Mouse (Mus musculus) left cerebral cortex, postnatal 25 days (tissue): ENCODE data around the gene Rpgrip1. TPM values are rescaled to one million over a fixed set of nuclear protein-coding genes. Genes with fewer than 3 reads are reported as not detected.

Source experiments
- DNase-seq, 2 experiments: peaks; one replicate each; pipeline ENCODE4 v3.0.0; 2022; ENCODE audit warnings: low spot score in 2 of 2, mixed read lengths in 1 of 2
- intact Hi-C: fragments of 180-260 bp; cut with DNase I; formaldehyde crosslinking; loops from one replicate; pipeline ENCODE4 v1.15.1; 2025
- total RNA-seq, 2 experiments: library from RNA; stranded (reverse); gene quantifications; 2 replicates each; pipeline ENCODE4 v1.2.3; 2021

Rpgrip1 gene
- total RNA-seq, 2 experiments from 2014 or later, result 2.4 to 2.8 TPM

DNA sequence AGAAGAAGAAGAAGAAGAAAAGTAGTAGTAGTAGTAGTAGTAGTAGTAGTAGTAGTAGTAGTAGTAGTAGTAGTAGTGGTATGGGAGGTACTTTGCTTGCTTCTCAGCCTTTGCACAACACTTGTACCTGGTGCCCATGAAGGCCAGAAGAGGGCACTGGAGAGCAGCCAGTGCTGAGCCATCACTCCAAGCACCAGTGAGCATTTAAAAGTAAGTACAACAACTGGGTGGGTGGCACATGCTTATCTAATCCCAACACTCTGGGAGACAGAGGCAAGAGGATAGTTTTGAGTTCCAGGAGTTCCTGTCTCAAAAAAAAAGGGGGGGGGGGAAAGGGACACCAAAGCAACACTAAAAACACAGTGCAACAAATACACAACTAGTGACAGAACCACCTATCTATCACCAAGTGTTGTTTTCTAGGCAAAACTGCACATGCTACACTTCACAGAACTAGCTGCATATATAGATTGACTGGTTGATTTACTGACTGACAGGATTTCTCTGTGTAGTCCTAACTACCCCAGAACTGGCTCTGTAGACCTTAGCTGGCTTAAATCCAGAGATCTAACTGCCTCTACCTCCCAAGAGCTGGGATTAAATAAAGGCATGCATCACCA is 80.3 kb downstream of the Rpgrip1 start:
- intact Hi-C loops, result loop anchor here (10.0 kb wide), 1 partner anchor 296 kb away; the partner anchor contains the start of gene Slc39a2
- peak in 1 of 2 experiments; percentile 10 for DNase-seq

- intact Hi-C loops, result loop anchor here (5.0 to 10.0 kb wide), 2 partner anchors 73 to 301 kb away; partner anchors contain the start of gene Slc39a2
- peak in 1 of 2 experiments; percentile 19 for DNase-seq
Observed at GRCm38 (mm10) chr14:52195691-52196090, 85.2 kb downstream of the Rpgrip1 start.

- intact Hi-C loops, result loop anchor here (1.0 to 10.0 kb wide), 3 partner anchors 62 to 302 kb away; partner anchors contain the start of gene Slc39a2
- DNase-seq, result peak; percentile 4 to 25
Observed at GRCm38 (mm10) chr14:52196230-52197155, 86.0 kb downstream of the Rpgrip1 start.

GRCm38 (mm10) chr14:52197156-52197878 is 86.8 kb downstream of the Rpgrip1 start, which contains the start of gene Supt16:
Supt16 (minus strand) TSS chr14:52197416.
- intact Hi-C loops, result loop anchor here (1.0 to 10.0 kb wide), 3 partner anchors 61 to 303 kb away; partner anchors contain the start of gene Slc39a2
- peak; percentile 77 to 82 for DNase-seq

DNA sequence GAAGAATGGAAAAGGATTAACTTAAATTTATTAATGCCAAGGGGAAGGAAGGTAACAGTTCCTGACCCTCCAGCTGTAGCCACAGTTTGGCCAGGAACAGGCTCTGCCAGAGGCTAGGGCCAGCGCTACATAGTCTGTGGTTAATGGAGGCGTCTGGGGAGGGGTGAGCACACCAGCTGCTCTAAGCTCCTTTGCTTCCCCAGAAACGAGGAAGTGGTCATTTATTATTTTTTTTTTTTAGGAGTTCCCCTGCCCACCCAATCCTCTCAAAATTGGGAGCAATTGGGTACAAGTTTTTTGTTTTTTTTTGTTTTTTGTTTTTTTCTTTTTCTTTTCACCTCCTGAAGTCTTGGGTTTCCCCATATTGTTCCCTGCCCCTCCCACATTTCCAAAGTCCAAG is 87.6 kb downstream of the Rpgrip1 start:
- no peak for DNase-seq
- intact Hi-C loops, result loop anchor here (2.0 to 10.0 kb wide), 3 partner anchors 17 to 303 kb away; partner anchors contain the start of gene Slc39a2

DNA sequence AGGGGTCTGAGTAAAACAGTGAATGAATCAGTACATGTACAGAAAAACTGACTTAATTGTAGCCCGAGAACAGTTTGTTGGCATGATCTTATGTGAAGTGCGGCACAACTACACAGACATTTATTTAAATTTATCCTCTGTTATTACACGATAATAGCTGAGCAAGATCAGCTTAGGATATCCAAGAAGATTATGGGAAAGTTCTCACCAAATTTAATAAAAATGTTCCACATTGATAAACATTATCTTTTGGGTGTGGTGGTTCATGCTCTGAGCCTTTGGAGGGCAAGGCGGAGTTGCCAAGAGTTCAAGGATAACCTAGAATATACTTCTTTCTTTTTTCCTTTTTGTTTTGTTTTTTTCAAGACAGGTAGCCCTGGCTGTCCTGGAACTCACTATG is 88.9 kb downstream of the Rpgrip1 start:
- intact Hi-C loops, result loop anchor here (2.0 to 10.0 kb wide), 3 partner anchors 15 to 305 kb away; partner anchors contain the start of gene Slc39a2
- no peak for DNase-seq

Other genes starting within 250 kb of the Rpgrip1 start
- gene Mettl17, start 225.9 kb upstream of the Rpgrip1 start, total RNA-seq, result 10 to 100 TPM; 26.0 to 33.8 TPM
- gene Slc39a2, start 217.8 kb upstream of the Rpgrip1 start, total RNA-seq, result 1 to 10 TPM; 4.8 to 6.6 TPM
- gene Ndrg2, start 196.5 kb upstream of the Rpgrip1 start, total RNA-seq, result 100 to 1,000 TPM; 694 to 748 TPM
- not detected for gene Tppp2, start 192.3 kb upstream of the Rpgrip1 start, total RNA-seq
- gene Rnase13, start 187.9 kb upstream of the Rpgrip1 start, total RNA-seq, result under 1 TPM in 1 of 2 experiments, not detected in 1; 0.32 TPM
- 10 to 100 TPM; 26.3 to 28.5 TPM for gene Arhgef40, start 126.0 kb upstream of the Rpgrip1 start, total RNA-seq
- under 1 TPM in 1 of 2 experiments, not detected in 1; 0.60 TPM for gene Tmem253, start 95.0 kb upstream of the Rpgrip1 start, total RNA-seq
- gene Zfp219, start 90.0 kb upstream of the Rpgrip1 start, total RNA-seq, result 10 to 100 TPM; 32.0 to 36.3 TPM
- gene Olfr221, start 68.2 kb upstream of the Rpgrip1 start, total RNA-seq, result not detected
- 100 to 1,000 TPM; 226 to 228 TPM for gene Hnrnpc, start 6.7 kb upstream of the Rpgrip1 start, total RNA-seq
- gene Supt16, start 86.7 kb downstream of the Rpgrip1 start, total RNA-seq, result 10 to 100 TPM; 50.5 to 52.0 TPM
- gene Chd8, start 147.1 kb downstream of the Rpgrip1 start, total RNA-seq, result 100 to 1,000 TPM; 115 to 122 TPM
- gene Tox4, start 168.4 kb downstream of the Rpgrip1 start, total RNA-seq, result 10 to 100 TPM; 65.5 to 66.8 TPM
- gene Rab2b, start 168.8 kb downstream of the Rpgrip1 start, total RNA-seq, result 10 to 100 TPM; 30.9 to 32.4 TPM
- gene Mettl3, start 194.4 kb downstream of the Rpgrip1 start, total RNA-seq, result 10 to 100 TPM; 39.8 to 41.5 TPM
- gene Sall2, start 218.1 kb downstream of the Rpgrip1 start, total RNA-seq, result 10 to 100 TPM; 32.3 to 33.4 TPM
- not detected for gene Olfr1513, start 245.7 kb downstream of the Rpgrip1 start, total RNA-seq